In the genomic region with DNA sequence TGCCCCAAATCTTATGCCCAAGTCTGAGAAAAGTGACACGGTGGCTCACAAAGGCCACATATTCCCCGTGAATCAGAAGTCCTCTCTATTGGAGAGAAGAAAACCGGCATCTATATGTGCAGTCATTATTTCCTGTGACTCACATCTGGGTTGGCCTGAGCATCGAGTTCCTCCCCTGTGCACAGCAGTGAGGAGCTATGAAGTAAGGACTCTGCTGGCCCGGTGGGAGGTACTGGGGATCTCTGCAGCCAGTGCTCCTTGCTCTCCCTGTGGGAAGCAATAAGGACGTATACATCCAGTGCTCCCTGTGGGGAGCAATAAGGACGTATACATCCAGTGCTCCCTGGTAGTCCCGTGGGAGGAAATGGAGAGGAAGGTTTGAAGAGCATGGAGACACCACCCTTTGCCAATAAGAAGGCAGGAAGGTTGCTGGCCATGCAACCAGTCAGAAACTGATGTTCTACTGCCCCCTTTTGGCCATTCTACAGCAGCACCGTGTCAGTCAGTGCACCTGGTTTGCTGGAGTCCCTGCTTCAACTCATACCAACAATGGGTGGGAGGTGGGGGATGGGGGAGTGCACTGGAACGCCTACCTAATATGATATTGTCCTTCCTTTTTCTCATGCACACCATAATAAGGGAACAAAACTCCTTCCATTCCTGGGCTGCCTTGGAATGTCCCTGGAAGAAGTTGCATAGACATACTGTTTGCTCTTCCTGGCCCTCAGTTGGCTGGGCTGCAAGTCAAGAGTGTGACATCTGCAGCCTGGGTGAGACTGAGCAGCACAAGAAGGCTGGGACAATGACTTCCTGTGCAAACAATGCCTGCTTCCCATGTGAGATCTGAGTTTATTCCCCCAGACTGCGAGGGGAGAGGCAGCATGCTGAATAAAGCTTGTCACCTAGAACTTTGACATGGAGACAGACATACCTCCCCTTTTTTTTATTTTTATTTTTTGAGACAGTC, we compare ENCODE assay signal across 8 mouse cellular contexts. TPM values are rescaled to one million over a fixed set of nuclear protein-coding genes. Genes with fewer than 3 reads are reported as not detected.
DNase-seq lines count a peak whose midpoint lies in the region; ATAC-seq and TF ChIP-seq lines count a peak whose summit lies in the region.
"Not testable (repeated sequence)": the region's sequence is repeated elsewhere in the genome, so short reads cannot be mapped to it uniquely, and the experiment has no call there.

No protein-coding gene starts in this region.

- intact Hi-C loops in heart, postnatal 36 days (cut with DNase I) = loop anchor here (1.0 to 5.0 kb wide), 2 partner anchors 81 to 201 kb away; no protein-coding TSS in a partner anchor

- not testable (repeated sequence) for TF ChIP-seq EP300 in MEL (IDR thresholded peaks at IDR 0.05; ENCODE audit: low read depth in 1 of 2, low read length in 2 of 2)

- WGBS in forebrain, embryonic 11.5 days = 49% methylated on average over 8 of the region's 11 CpGs
- 34% methylated on average over 11 of the region's 11 CpGs for WGBS in liver, adult 2 months

- TF ChIP-seq RAD21 in MEL (IDR thresholded peaks at IDR 0.05; ENCODE audit: low read depth, low read length) = peak; percentile 75

- H3K9me3 ChIP-seq in MEL (replicated peaks; ENCODE audit: insufficient read depth, low read length); forebrain, embryonic 11.5 days (ENCODE audit: control insufficient read depth, low read length): not testable (repeated sequence)

- peak; percentile 62 to 72 (median 67) for TF ChIP-seq CTCF in MEL (IDR thresholded peaks at IDR 0.05 in 2 of 3, conservative IDR thresholded peaks at IDR 0.05 in 1 of 3; ENCODE audit: control insufficient read depth in 1 of 3, insufficient read depth in 1 of 3, low read depth in 2 of 3, low read length in 3 of 3, poor library complexity in 1 of 3, severe bottlenecking in 1 of 3)
- peak; percentile 77 for TF ChIP-seq CTCF in liver, adult 2 months (IDR thresholded peaks at IDR 0.05; ENCODE audit: low read depth, low read length)

- ATAC-seq in cerebellum, adult (ENCODE audit: insufficient number of reproducible peaks, low FRiP score, low TSS enrichment) = peak; percentile 83; the same call in 1 of the 2 replicates
- peak; percentile 53; the same call in 1 of the 2 replicates for ATAC-seq in forebrain, embryonic 11.5 days (replicated peaks; ENCODE audit: low FRiP score)

- TF ChIP-seq POLR2A in MEL (IDR thresholded peaks at IDR 0.05; ENCODE audit: control insufficient read depth in 1 of 2, insufficient read depth in 1 of 2, low read depth in 1 of 2, low read length in 2 of 2, poor library complexity in 1 of 2); liver, adult 2 months (IDR thresholded peaks at IDR 0.05; ENCODE audit: extremely low read depth, insufficient read depth, low read length): not testable (repeated sequence)

- H3K36me3 ChIP-seq in MEL (ENCODE audit: control insufficient read depth in 1 of 2, insufficient read depth in 2 of 2, low read length in 2 of 2); forebrain, embryonic 11.5 days (ENCODE audit: control insufficient read depth, insufficient read depth, low read length); liver, adult 2 months (ENCODE audit: control insufficient read depth, insufficient read depth, low read length): not testable (repeated sequence)

- not testable (repeated sequence) for H3K79me2 ChIP-seq in MEL (ENCODE audit: control insufficient read depth, insufficient read depth, low read length, poor library complexity); liver, adult 2 months (ENCODE audit: control insufficient read depth, insufficient read depth, low read length)

- not testable (repeated sequence) for H3K4me1 ChIP-seq in MEL (ENCODE audit: control insufficient read depth in 1 of 2, insufficient read depth in 2 of 2, low read length in 2 of 2); forebrain, embryonic 11.5 days (replicated peaks; ENCODE audit: control insufficient read depth, insufficient read depth, low read length); liver, adult 2 months (ENCODE audit: control insufficient read depth, insufficient read depth, low read length)

- H3K9ac ChIP-seq in MEL (ENCODE audit: control insufficient read depth, low read depth, low read length, poor library complexity, severe bottlenecking); forebrain, embryonic 11.5 days (ENCODE audit: low read length); liver, adult 2 months (ENCODE audit: low read depth, low read length): not testable (repeated sequence)

- H3K27ac ChIP-seq in MEL (ENCODE audit: control insufficient read depth, low read depth, low read length); forebrain, embryonic 11.5 days (ENCODE audit: low read depth, low read length); liver, adult 2 months (replicated peaks; ENCODE audit: insufficient read depth, low read depth, low read length): not testable (repeated sequence)

- H3K27me3 ChIP-seq in MEL (ENCODE audit: control insufficient read depth in 1 of 2, insufficient read depth in 2 of 2, low read length in 2 of 2); forebrain, embryonic 11.5 days (ENCODE audit: control insufficient read depth, insufficient read depth, low read length); liver, adult 2 months (ENCODE audit: control insufficient read depth, insufficient read depth, low read length): not testable (repeated sequence)

- DNase-seq in MEL (ENCODE audit: low read depth, low spot score) = peak; percentile 61
- peak; percentile 67 for DNase-seq in forebrain, embryonic 11.5 days (ENCODE audit: low spot score)
- DNase-seq in heart, postnatal 36 days = peak; percentile 44 to 50
- DNase-seq in kidney, postnatal 36 days = peak; percentile 64 to 66
- DNase-seq in liver, adult 2 months (ENCODE audit: extremely low read depth, low read depth, low spot score) = peak; percentile 45
- peak; percentile 53 for DNase-seq in neural tube, embryonic 10.5 days (ENCODE audit: extremely low spot score, low spot score)
- peak; percentile 58 for DNase-seq in thymus, postnatal 25 days

- H3K4me3 ChIP-seq in MEL (ENCODE audit: control insufficient read depth in 1 of 2, insufficient read depth in 1 of 2, low read depth in 2 of 2, low read length in 2 of 2); forebrain, embryonic 11.5 days (ENCODE audit: low read depth, low read length); liver, adult 2 months (ENCODE audit: insufficient read depth, low read depth, low read length): not testable (repeated sequence)

- H3K4me2 ChIP-seq in forebrain, embryonic 11.5 days (ENCODE audit: low read depth, low read length, severe bottlenecking) = not testable (repeated sequence)

TF ChIP-seq in MEL, 35 proteins besides CTCF, POLR2A, EP300 and RAD21:
- peak; percentile 72 for TF ChIP-seq SMC3 (IDR thresholded peaks at IDR 0.05; ENCODE audit: low read depth, low read length)
- peak; percentile 59 for TF ChIP-seq ZC3H11A (IDR thresholded peaks at IDR 0.05; ENCODE audit: low read depth, low read length)

RNA-seq across cellular contexts. Expression of a gene that starts 19.7 kb away (rescaled TPM):
- 87.4 and 102 TPM in 2 replicates for total RNA-seq in MEL (2012; rRNA removed)
- polyA plus RNA-seq in MEL (2012; ENCODE audit: insufficient read depth in 1 of 2, insufficient read length in 2 of 2, low read depth in 1 of 2, low replicate concordance in 2 of 2, missing spikeins in 1 of 2) = 100 to 1,000 TPM in 1 of 2 experiments, not detected in 1; 103 TPM
- 65.3 and 74.2 TPM in 2 replicates for polyA plus RNA-seq in forebrain, embryonic 11.5 days (2014; fragmentation: Nextera tagmentation; extraction: Ambion mirVana)
- total RNA-seq in heart, postnatal 36 days (2021) = 10 to 100 TPM; 82.3 to 83.8 TPM
- 143 and 164 TPM in 2 replicates for total RNA-seq in liver, adult 2 months (2014; rRNA removed)
- polyA plus RNA-seq in liver, adult 2 months (2012; rRNA removed) = 53.2 and 68.0 TPM in 2 replicates

RNA-seq across cellular contexts. Expression of a gene that starts 48.5 kb away (rescaled TPM):
- 3.3 and 3.4 TPM in 2 replicates for total RNA-seq in MEL (2012; rRNA removed)
- polyA plus RNA-seq in MEL (2012; ENCODE audit: insufficient read depth in 1 of 2, insufficient read length in 2 of 2, low read depth in 1 of 2, low replicate concordance in 2 of 2, missing spikeins in 1 of 2) = 1 to 10 TPM in 1 of 2 experiments, not detected in 1; 6.5 TPM
- polyA plus RNA-seq in forebrain, embryonic 11.5 days (2014; fragmentation: Nextera tagmentation; extraction: Ambion mirVana) = 34.4 and 34.8 TPM in 2 replicates
- 10 to 100 TPM; 20.6 to 21.4 TPM for total RNA-seq in heart, postnatal 36 days (2021)
- 6.1 and 7.2 TPM in 2 replicates for total RNA-seq in liver, adult 2 months (2014; rRNA removed)
- 1.5 and 2.3 TPM in 2 replicates for polyA plus RNA-seq in liver, adult 2 months (2012; rRNA removed)
